Mouse (Mus musculus) cerebellum, adult 8-10 months (tissue): ENCODE measurements at regions not wholly inside any gene's neighbourhood (a gene's known extent, or its start where the extent isn't known, plus 50 kb on each side); places are given as distances from the start of the nearest gene placed in this dataset.

Source experiments
- DNase-seq: peaks from one replicate; pipeline ENCODE4 v3.0.0; 2022

- DNase-seq: no peak
Measured at GRCm38 (mm10) chrX:23556271-23556670, 136.6 kb upstream of the Wdr44 start.

DNA sequence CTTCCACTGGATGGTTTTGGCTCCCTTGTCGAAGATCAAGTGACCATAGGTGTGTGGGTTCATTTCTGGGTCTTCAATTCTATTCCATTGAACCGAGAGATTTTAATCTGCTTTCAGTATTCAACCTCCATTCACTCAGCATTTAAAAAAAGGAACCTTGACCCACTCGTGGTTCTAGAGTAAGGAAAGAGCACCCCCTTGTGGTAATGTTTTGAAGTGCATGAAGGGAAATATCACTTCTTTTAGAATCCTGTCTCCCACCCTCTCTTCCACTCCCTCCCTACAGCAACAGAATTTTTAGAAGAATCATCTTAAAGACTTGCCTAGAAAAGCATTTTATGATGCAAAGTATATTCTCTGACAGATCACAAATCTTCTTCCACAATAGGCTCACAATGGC, 127.3 kb upstream of the Wdr44 start:
- peak; percentile 3 for DNase-seq
